Mouse (Mus musculus) heart, embryonic 12.5 days (tissue): ENCODE measurements around the gene Ubac2. TPM values are rescaled to one million over a fixed set of nuclear protein-coding genes. Genes with fewer than 3 reads are reported as not detected.

Experiments
- ATAC-seq: fragments of 200-750 bp; cut with Nextera tagmentation; 2 replicates; pipeline ENCODE4 v1.8.0; 2017; ENCODE audit warnings: moderate TSS enrichment, moderate library complexity; ENCODE audit not compliant: insufficient number of reproducible peaks, low FRiP score
- H3K27ac ChIP-seq: fragments of 300-500 bp; sonication (generic); 2 replicates; pipeline ENCODE4 v1.5.1; 2016; ENCODE audit warnings: mild to moderate bottlenecking, moderate library complexity; ENCODE audit not compliant: poor library complexity, severe bottlenecking
- H3K27me3 ChIP-seq: fragments of 300-500 bp; sonication (generic); replicated peaks from 2 replicates; pipeline ENCODE4 v1.6.1; 2016; ENCODE audit warnings: mild to moderate bottlenecking, moderate library complexity
- H3K36me3 ChIP-seq: fragments of 300-500 bp; sonication (generic); 2 replicates; pipeline ENCODE4 v1.6.1; 2016; ENCODE audit warnings: mild to moderate bottlenecking, moderate library complexity
- H3K4me1 ChIP-seq: fragments of 300-500 bp; sonication (generic); replicated peaks from 2 replicates; pipeline ENCODE4 v1.6.1; 2016; ENCODE audit warnings: mild to moderate bottlenecking
- H3K4me2 ChIP-seq: fragments of 300-500 bp; sonication (generic); 2 replicates; pipeline ENCODE4 v1.6.1; 2016; ENCODE audit warnings: mild to moderate bottlenecking, moderate library complexity
- H3K4me3 ChIP-seq: fragments of 300-500 bp; sonication (generic); 2 replicates; pipeline ENCODE4 v1.5.1; 2016; ENCODE audit warnings: mild to moderate bottlenecking
- H3K9ac ChIP-seq: fragments of 300-500 bp; sonication (generic); 2 replicates; pipeline ENCODE4 v1.6.1; 2016; ENCODE audit warnings: mild to moderate bottlenecking, moderate library complexity
- H3K9me3 ChIP-seq: fragments of 300-500 bp; sonication (generic); replicated peaks from 2 replicates; pipeline ENCODE4 v1.6.1; 2016; ENCODE audit warnings: mild to moderate bottlenecking, moderate library complexity
- WGBS: fragments of 180-500 bp; shearing (Covaris S2); methylation state at CpG from one replicate; pipeline ENCODE4 v1.1.7; 2016; 5-methylcytosine and 5-hydroxymethylcytosine counted together
- polyA plus RNA-seq: library from polyadenylated mRNA; unstranded; fragments of >200 nt; fragmentation: Nextera tagmentation; extraction: Ambion mirVana; gene quantifications from 2 replicates; pipeline ENCODE4 v1.2.1, GENCODE M21; 2016

Gene Ubac2
- polyA plus RNA-seq, 1 experiment from 2014 or later = 56.9 TPM

GRCm38 (mm10) chr14:122069948-122070347 is 191.5 kb downstream of the Ubac2 start:
- Histone ChIP-seq H3K27me3 (peaks cover 83% of the 10 kb centered on the region), H3K4me3 (no peak overlapping the region)
- no peak for ATAC-seq

More at GRCm38 (mm10) chr14:122069948-122070347, 191.5 kb downstream of the Ubac2 start:
- no peaks in the 10 kb centered on the region for H3K36me3 ChIP-seq
- H3K4me2 ChIP-seq = no peak overlapping the region
- no peak overlapping the region for H3K9ac ChIP-seq
- no peaks in the 10 kb centered on the region for H3K9me3 ChIP-seq
- H3K4me1 ChIP-seq = peaks cover 21% of the 10 kb centered on the region
- H3K27ac ChIP-seq = no peak overlapping the region
- WGBS = 69% methylated on average over 3 of the region's 3 CpGs

Other genes with a start within 250 kb of the Ubac2 start
- gene Dock9, start 80.8 kb upstream of the Ubac2 start, polyA plus RNA-seq = 7.0 and 7.1 TPM in 2 replicates
- gene Gpr18, start 37.2 kb downstream of the Ubac2 start, polyA plus RNA-seq = 0.17 and 0.29 TPM in 2 replicates
- 1.6 and 1.7 TPM in 2 replicates for gene Gpr183, start 86.6 kb downstream of the Ubac2 start, polyA plus RNA-seq
- not detected in 2 replicates for gene Timm8a2, start 156.1 kb downstream of the Ubac2 start, polyA plus RNA-seq
- 144 and 147 TPM in 2 replicates for gene Tm9sf2, start 228.4 kb downstream of the Ubac2 start, polyA plus RNA-seq